Mouse (Mus musculus): ENCODE results near the gene Fgfr2. TPM values are rescaled to one million over a fixed set of nuclear protein-coding genes. Genes with fewer than 3 reads are reported as not detected.
"Not testable (repeated sequence)": the region's sequence is repeated elsewhere in the genome, so short reads cannot be mapped to it uniquely, and the experiment has no call there.

Fgfr2 gene
- polyA plus RNA-seq, 1 experiment from 2014 or later: 92.0 TPM

GRCm38 (mm10) chr7:130158845-130159244, 2964.3 kb downstream of the Fgfr2 start:
- 89% methylated on average over 3 of the region's 3 CpGs for WGBS
- H3K4me2 ChIP-seq: no peak overlapping the region
- no peak overlapping the region for H3K27ac ChIP-seq (ENCODE audit: low read depth, low read length)
- H3K27me3 ChIP-seq (ENCODE audit: control insufficient read depth, insufficient read depth, low read length): no peaks in the 10 kb centered on the region
- ATAC-seq (ENCODE audit: low FRiP score): no peak
- H3K4me1 ChIP-seq (ENCODE audit: control insufficient read depth, insufficient read depth, low read length): no peaks in the 10 kb centered on the region
- H3K36me3 ChIP-seq (ENCODE audit: control insufficient read depth, insufficient read depth, low read length): peaks cover 4% of the 10 kb centered on the region; the same call in 1 of the 2 replicates
- H3K9me3 ChIP-seq (ENCODE audit: control insufficient read depth, low read length): no peaks in the 10 kb centered on the region
- DNase-seq (ENCODE audit: low spot score, missing footprints): no peak
- H3K9ac ChIP-seq (ENCODE audit: low read length): no peak overlapping the region
- H3K4me3 ChIP-seq (ENCODE audit: low read depth, low read length): no peak overlapping the region

- Histone ChIP-seq H3K9me3 (ENCODE audit: control insufficient read depth, low read length) (no peaks in the 10 kb centered on the region), H3K9ac (ENCODE audit: low read length) (no peak overlapping the region), H3K36me3 (ENCODE audit: control insufficient read depth, insufficient read depth, low read length) (no peaks in the 10 kb centered on the region), H3K4me1 (ENCODE audit: control insufficient read depth, insufficient read depth, low read length) (no peaks in the 10 kb centered on the region), H3K27ac (ENCODE audit: low read depth, low read length) (no peak overlapping the region), H3K4me3 (ENCODE audit: low read depth, low read length) (no peak overlapping the region), H3K4me2 (no peak overlapping the region), H3K27me3 (ENCODE audit: control insufficient read depth, insufficient read depth, low read length) (no peaks in the 10 kb centered on the region)
- DNase-seq (ENCODE audit: low spot score, missing footprints): no peak
- WGBS: 88% methylated on average over 7 of the region's 7 CpGs
- no peak for ATAC-seq (ENCODE audit: low FRiP score)
These were observed 2969.7 kb downstream of the Fgfr2 start for GRCm38 (mm10) chr7:130153363-130153969.

GRCm38 (mm10) chr7:130148906-130149305, 2974.2 kb downstream of the Fgfr2 start:
- Histone ChIP-seq H3K4me1 (ENCODE audit: control insufficient read depth, insufficient read depth, low read length) (no peaks in the 10 kb centered on the region; the same call in 1 of the 2 replicates), H3K27me3 (ENCODE audit: control insufficient read depth, insufficient read depth, low read length) (no peaks in the 10 kb centered on the region), H3K36me3 (ENCODE audit: control insufficient read depth, insufficient read depth, low read length) (no peaks in the 10 kb centered on the region), H3K4me2 (no peak overlapping the region), H3K9ac (ENCODE audit: low read length) (no peak overlapping the region), H3K4me3 (ENCODE audit: low read depth, low read length) (no peak overlapping the region), H3K27ac (ENCODE audit: low read depth, low read length) (no peak overlapping the region), H3K9me3 (ENCODE audit: control insufficient read depth, low read length) (no peaks in the 10 kb centered on the region)
- no peak for ATAC-seq (ENCODE audit: low FRiP score)
- 95% methylated on average over 5 of the region's 5 CpGs for WGBS
- no peak for DNase-seq (ENCODE audit: low spot score, missing footprints)

- Histone ChIP-seq H3K27me3 (ENCODE audit: control insufficient read depth, insufficient read depth, low read length) (no peaks in the 10 kb centered on the region), H3K9ac (ENCODE audit: low read length) (no peak overlapping the region), H3K9me3 (ENCODE audit: control insufficient read depth, low read length) (no peaks in the 10 kb centered on the region), H3K4me2 (no peak overlapping the region), H3K36me3 (ENCODE audit: control insufficient read depth, insufficient read depth, low read length) (no peaks in the 10 kb centered on the region), H3K27ac (ENCODE audit: low read depth, low read length) (no peak overlapping the region), H3K4me1 (ENCODE audit: control insufficient read depth, insufficient read depth, low read length) (no peaks in the 10 kb centered on the region; the same call in 1 of the 2 replicates), H3K4me3 (ENCODE audit: low read depth, low read length) (no peak overlapping the region)
- ATAC-seq (ENCODE audit: low FRiP score) (no peak), DNase-seq (ENCODE audit: low spot score, missing footprints) (no peak)
- WGBS: 84% methylated on average over 7 of the region's 7 CpGs
These were observed 2975.9 kb downstream of the Fgfr2 start for GRCm38 (mm10) chr7:130147230-130147629.

GRCm38 (mm10) chr7:130145211-130145610, 2977.9 kb downstream of the Fgfr2 start:
- DNase-seq (ENCODE audit: low spot score, missing footprints): peak; percentile 56
- Histone ChIP-seq H3K27me3 (ENCODE audit: control insufficient read depth, insufficient read depth, low read length) (no peaks in the 10 kb centered on the region), H3K9me3 (ENCODE audit: control insufficient read depth, low read length) (no peaks in the 10 kb centered on the region), H3K4me2 (no peak overlapping the region), H3K4me3 (ENCODE audit: low read depth, low read length) (no peak overlapping the region), H3K27ac (ENCODE audit: low read depth, low read length) (no peak overlapping the region), H3K36me3 (ENCODE audit: control insufficient read depth, insufficient read depth, low read length) (no peaks in the 10 kb centered on the region), H3K4me1 (ENCODE audit: control insufficient read depth, insufficient read depth, low read length) (no peaks in the 10 kb centered on the region; the same call in 1 of the 2 replicates), H3K9ac (ENCODE audit: low read length) (no peak overlapping the region)
- ATAC-seq (ENCODE audit: low FRiP score): no peak
- 93% methylated on average over 4 of the region's 4 CpGs for WGBS

GRCm38 (mm10) chr7:130143371-130143770, 2979.8 kb downstream of the Fgfr2 start:
- DNase-seq (ENCODE audit: low spot score, missing footprints) (peak; percentile 73), ATAC-seq (ENCODE audit: low FRiP score) (no peak)
- Histone ChIP-seq H3K9me3 (ENCODE audit: control insufficient read depth, low read length) (no peaks in the 10 kb centered on the region), H3K36me3 (ENCODE audit: control insufficient read depth, insufficient read depth, low read length) (no peaks in the 10 kb centered on the region), H3K4me2 (no peak overlapping the region), H3K4me3 (ENCODE audit: low read depth, low read length) (no peak overlapping the region), H3K27ac (ENCODE audit: low read depth, low read length) (no peak overlapping the region), H3K9ac (ENCODE audit: low read length) (no peak overlapping the region), H3K4me1 (ENCODE audit: control insufficient read depth, insufficient read depth, low read length) (no peaks in the 10 kb centered on the region; the same call in 1 of the 2 replicates), H3K27me3 (ENCODE audit: control insufficient read depth, insufficient read depth, low read length) (no peaks in the 10 kb centered on the region)
- WGBS: 70% methylated on average over 7 of the region's 7 CpGs

GRCm38 (mm10) chr7:130141088-130141873, 2981.9 kb downstream of the Fgfr2 start:
- WGBS: 81% methylated on average over 3 of the region's 3 CpGs
- ATAC-seq (ENCODE audit: low FRiP score): no peak

GRCm38 (mm10) chr7:130134924-130135365, 2988.2 kb downstream of the Fgfr2 start:
- no peaks in the 10 kb centered on the region for H3K27me3 ChIP-seq (ENCODE audit: control insufficient read depth, insufficient read depth, low read length)
- no peaks in the 10 kb centered on the region for H3K4me1 ChIP-seq (ENCODE audit: control insufficient read depth, insufficient read depth, low read length)
- ATAC-seq (ENCODE audit: low FRiP score): no peak
- no peaks in the 10 kb centered on the region for H3K36me3 ChIP-seq (ENCODE audit: control insufficient read depth, insufficient read depth, low read length)
- no peak overlapping the region for H3K9ac ChIP-seq (ENCODE audit: low read length)
- DNase-seq (ENCODE audit: low spot score, missing footprints): peak; percentile 80
- no peak overlapping the region for H3K27ac ChIP-seq (ENCODE audit: low read depth, low read length)
- no peak overlapping the region for H3K4me2 ChIP-seq
- WGBS: 80% methylated on average over 3 of the region's 3 CpGs
- no peaks in the 10 kb centered on the region for H3K9me3 ChIP-seq (ENCODE audit: control insufficient read depth, low read length)
- no peak overlapping the region for H3K4me3 ChIP-seq (ENCODE audit: low read depth, low read length)

More at GRCm38 (mm10) chr7:130141088-130141873, 2981.9 kb downstream of the Fgfr2 start:
- no peak overlapping the region for H3K27ac ChIP-seq (ENCODE audit: low read depth, low read length)
- no peak overlapping the region for H3K9ac ChIP-seq (ENCODE audit: low read length)
- no peaks in the 10 kb centered on the region for H3K9me3 ChIP-seq (ENCODE audit: control insufficient read depth, low read length)
- no peaks in the 10 kb centered on the region for H3K4me1 ChIP-seq (ENCODE audit: control insufficient read depth, insufficient read depth, low read length)
- H3K36me3 ChIP-seq (ENCODE audit: control insufficient read depth, insufficient read depth, low read length): no peaks in the 10 kb centered on the region
- H3K27me3 ChIP-seq (ENCODE audit: control insufficient read depth, insufficient read depth, low read length): no peaks in the 10 kb centered on the region
- DNase-seq (ENCODE audit: low spot score, missing footprints): peak; percentile 54
- H3K4me2 ChIP-seq: no peak overlapping the region
- H3K4me3 ChIP-seq (ENCODE audit: low read depth, low read length): no peak overlapping the region

- not testable (repeated sequence) for H3K4me1 ChIP-seq (ENCODE audit: control insufficient read depth, insufficient read depth, low read length); H3K27ac ChIP-seq (ENCODE audit: low read depth, low read length); H3K9me3 ChIP-seq (ENCODE audit: control insufficient read depth, low read length); ATAC-seq (ENCODE audit: low FRiP score); H3K9ac ChIP-seq (ENCODE audit: low read length); H3K36me3 ChIP-seq (ENCODE audit: control insufficient read depth, insufficient read depth, low read length); H3K4me3 ChIP-seq (ENCODE audit: low read depth, low read length); H3K4me2 ChIP-seq; H3K27me3 ChIP-seq (ENCODE audit: control insufficient read depth, insufficient read depth, low read length)
- DNase-seq (ENCODE audit: low spot score, missing footprints): peak; percentile 51
These were observed 2988.7 kb downstream of the Fgfr2 start for GRCm38 (mm10) chr7:130134428-130134827.
